Mouse (Mus musculus): Measurements from ENCODE around the gene Plxna4.

DNA sequence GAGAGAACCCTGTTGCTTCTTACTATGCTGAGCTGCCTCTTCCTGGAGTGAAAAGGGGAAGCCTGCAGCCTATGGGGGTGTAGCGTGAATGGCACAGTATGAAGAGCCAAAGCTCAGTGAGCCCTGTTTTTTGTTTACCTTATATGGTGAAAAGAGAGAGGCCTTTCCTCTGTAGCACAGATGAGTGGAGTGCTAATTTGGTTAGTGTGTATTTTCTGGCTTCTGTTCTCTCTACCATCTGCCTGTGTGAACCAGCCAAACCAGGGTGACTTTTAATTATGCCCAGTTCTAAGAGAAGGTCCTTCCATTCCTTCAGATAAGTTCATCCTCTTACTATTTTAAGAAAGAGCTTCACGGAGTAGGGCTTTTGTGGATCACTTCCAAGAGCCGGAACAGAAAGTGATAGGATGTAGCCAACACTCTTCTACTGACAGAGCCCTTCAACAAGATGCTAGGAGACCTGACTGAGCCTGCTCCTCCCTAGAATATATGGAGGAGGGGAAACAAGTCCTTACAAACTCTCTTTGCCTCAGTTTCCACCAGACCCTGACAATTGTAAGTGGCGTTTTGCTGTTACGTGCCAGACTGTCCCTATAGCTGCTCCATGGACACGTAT, 49.7 kb upstream of the Plxna4 start:
- no peak for TF ChIP-seq CTCF (conservative IDR thresholded peaks at IDR 0.05 in 1 of 2, IDR thresholded peaks at IDR 0.05 in 1 of 2; ENCODE audit: low read depth in 2 of 2, low read length in 2 of 2)
- no peak for TF ChIP-seq CHD2 (IDR thresholded peaks at IDR 0.05; ENCODE audit: low read length)
- TF ChIP-seq RAD21 (IDR thresholded peaks at IDR 0.05; ENCODE audit: low read depth, low read length): no peak
